Mouse (Mus musculus): Measurements from ENCODE around the gene Nploc4.

Nploc4 gene

GRCm38 (mm10) chr11:120437152-120437856 is at the start of gene Nploc4:
Gene Nploc4 (minus strand): TSS chr11:120437708.
- peak; percentile 84 for DNase-seq

- peak; percentile 90 for DNase-seq
These were observed 47.7 kb upstream of the Nploc4 start for GRCm38 (mm10) chr11:120485251-120485650.

- DNase-seq, result peak; percentile 92
These were observed 46.9 kb upstream of the Nploc4 start, which contains the start of gene Mrpl12 for GRCm38 (mm10) chr11:120484265-120484981. Gene Mrpl12 (plus strand): TSS chr11:120484613.

DNA sequence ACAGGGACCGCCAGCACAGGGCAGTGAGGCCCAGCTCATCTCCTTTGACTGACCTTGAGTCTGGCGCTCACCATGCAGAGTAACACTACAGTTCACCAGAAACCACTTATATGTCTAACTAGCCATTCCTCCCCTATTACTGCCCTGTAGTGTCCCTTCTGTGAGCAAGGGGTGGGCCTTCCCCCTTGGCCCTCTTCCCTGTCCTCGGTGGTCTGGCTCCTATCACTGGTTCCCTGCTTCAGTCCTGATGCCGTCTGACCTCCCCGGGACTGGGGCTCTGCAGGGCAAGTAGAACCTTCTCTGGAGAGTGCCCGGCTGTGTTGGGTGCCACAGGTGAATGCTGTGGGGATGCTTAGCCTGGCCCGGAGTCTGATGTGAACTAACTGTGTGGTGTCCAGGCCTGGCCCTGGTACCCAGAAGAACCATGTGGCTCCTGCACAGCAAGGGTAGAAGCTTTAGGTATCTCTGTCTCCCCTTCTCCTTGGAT is 46.0 kb upstream of the Nploc4 start:
- no peak for DNase-seq

- peak; percentile 84 for DNase-seq
These were observed 34.5 kb upstream of the Nploc4 start for GRCm38 (mm10) chr11:120472052-120472451.

- peak; percentile 33 for DNase-seq
These were observed 30.2 kb upstream of the Nploc4 start for GRCm38 (mm10) chr11:120467736-120468092.

GRCm38 (mm10) chr11:120467051-120467735 is 29.7 kb upstream of the Nploc4 start, which contains the start of gene Arl16:
Gene Arl16 (minus strand): TSS chr11:120467607.
- peak; percentile 96 for DNase-seq

GRCm38 (mm10) chr11:120465521-120465920 is 28.0 kb upstream of the Nploc4 start:
- DNase-seq, result no peak

DNA sequence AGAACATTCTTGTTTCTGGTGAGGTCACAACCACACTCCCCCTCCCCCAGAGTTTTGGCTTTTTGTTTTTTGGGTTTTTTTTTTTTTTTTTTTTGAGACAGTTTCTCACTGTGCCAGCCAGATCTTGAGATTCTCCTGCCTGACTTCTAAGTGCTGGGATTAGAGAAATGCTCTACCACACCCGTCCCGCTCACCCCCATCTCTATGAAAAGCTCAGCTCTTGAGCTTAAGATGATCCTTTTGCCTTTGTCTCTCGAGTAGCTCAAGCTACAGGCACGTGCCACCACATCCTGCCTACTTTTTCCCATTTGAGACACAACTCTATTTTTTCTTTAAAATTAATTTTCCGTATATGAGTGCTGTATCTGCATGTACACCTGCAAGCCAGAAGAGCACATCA is 26.9 kb upstream of the Nploc4 start:
- DNase-seq, result no peak

GRCm38 (mm10) chr11:120463536-120463935 is 26.0 kb upstream of the Nploc4 start:
- no peak for DNase-seq

- no peak for DNase-seq
These were observed 21.5 kb upstream of the Nploc4 start for GRCm38 (mm10) chr11:120458847-120459597.

DNA sequence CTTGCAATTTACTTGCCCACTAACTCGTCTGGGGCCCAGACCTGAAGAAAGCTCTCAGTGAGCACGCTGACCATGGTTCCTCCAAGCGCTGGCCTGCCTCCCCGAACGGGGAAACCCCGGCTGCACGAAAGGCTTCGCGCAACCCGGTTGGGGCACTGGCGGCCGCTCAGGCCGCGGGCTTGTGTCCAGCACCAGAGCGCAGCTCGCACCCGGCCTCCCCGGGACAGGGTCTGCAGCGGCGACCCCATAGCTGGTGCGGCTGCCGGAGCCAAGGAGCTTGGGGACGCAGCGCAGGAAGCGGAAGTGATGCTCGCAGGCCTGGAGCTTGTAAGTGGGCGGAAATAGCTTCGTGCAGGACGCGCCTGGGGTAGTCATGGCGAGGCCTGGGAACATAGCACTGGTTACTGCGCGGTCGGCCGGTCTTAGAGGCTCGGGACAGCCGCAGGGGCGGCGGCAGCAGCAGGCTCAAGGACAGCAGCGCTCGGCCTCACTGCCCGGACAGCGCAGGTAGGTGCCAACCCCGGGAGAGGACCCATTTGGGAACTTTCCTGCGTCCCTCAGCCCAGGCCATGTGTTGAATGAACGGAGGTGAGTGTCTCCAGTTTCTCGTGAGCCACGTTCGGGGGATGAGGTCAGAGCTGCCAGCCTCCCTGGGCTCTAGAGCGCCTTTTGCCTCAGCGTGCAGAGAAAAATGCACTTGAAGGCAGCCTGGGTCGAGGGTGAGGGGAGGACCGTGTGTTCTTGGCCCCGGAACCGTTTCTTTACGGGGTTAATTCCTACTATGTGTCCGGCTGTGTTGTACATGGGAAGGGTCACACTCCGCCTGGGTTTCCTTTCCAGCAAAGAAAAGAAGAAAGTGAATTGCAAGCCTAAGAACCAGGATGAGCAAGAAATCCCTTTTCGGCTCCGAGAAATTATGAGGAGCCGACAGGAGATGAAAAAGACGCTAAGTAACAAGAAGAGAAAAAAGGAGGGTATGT is 20.6 kb upstream of the Nploc4 start, which contains the start of the genes Oxld1 and Ccdc137:
Gene Oxld1, minus strand, starts transcription at position 297 of the 980 bp plus-strand sequence.
Gene Ccdc137, plus strand, starts transcription at position 344 of the 980 bp plus-strand sequence.
- peak; percentile 75 for DNase-seq

DNA sequence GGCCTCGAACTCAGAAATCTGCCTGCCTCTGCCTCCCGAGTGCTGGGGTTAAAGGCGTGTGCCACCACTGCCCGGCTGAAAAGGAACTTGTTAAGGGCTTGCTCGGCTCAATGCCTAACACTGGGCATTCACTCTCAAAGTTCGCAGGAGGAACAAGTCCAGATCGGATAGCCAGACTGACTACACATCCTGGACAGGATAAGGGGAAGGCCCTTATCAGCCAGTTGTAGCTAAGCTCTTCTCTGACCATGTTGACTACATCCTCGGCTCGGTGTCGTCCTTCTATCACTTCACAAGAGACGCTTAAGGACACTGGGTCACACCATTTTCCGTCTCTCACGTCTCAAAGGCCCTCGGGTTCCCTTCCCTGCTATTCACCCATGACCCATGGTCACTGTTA is 19.9 kb upstream of the Nploc4 start:
- no peak for DNase-seq

DNA sequence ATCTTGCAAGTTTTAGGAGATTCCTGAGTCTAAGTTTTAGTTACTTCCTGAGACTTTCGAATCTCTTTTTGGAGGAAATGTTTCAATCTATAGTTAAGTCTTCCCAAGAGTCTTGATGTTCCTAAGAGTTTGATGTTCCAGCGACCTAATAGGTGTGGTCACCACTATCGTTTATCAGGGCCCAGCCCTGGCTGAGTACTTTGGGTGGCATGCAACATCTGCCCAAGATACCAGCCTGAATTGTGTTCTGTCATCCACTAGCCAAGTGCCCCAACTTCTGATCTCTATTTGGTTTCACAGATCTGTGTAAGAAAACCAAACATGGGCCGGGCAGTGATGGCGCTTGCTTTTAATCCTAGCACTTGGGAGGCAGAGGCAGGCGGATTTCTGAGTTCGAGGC is 17.9 kb upstream of the Nploc4 start:
- no peak for DNase-seq

GRCm38 (mm10) chr11:120454965-120455364 is 17.5 kb upstream of the Nploc4 start:
- no peak for DNase-seq

DNA sequence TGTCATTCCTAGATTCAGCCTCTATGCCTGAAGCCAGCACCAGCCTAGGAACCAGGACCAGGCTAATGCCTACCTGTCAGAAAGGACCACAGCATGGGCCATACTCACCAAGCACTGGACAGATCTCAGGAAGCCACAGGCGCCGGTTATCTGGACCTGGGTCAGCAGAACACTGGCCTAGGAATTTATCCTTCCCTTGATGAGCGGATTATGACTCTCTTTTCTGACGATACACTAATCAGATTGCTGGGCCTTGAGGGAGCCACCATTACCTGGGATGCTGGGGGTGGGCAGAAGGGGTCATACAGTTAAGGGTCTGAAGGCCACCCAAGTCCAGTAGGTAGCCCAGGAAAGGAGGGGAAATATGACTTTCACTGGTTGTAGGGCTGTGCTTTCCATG is 15.8 kb upstream of the Nploc4 start, which contains the start of gene Pde6g:
Gene Pde6g, minus strand, starts transcription at position 195 of the 400 bp plus-strand sequence.
- DNase-seq, result no peak

- DNase-seq, result no peak
These were observed 14.7 kb upstream of the Nploc4 start for GRCm38 (mm10) chr11:120452246-120452645.

DNA sequence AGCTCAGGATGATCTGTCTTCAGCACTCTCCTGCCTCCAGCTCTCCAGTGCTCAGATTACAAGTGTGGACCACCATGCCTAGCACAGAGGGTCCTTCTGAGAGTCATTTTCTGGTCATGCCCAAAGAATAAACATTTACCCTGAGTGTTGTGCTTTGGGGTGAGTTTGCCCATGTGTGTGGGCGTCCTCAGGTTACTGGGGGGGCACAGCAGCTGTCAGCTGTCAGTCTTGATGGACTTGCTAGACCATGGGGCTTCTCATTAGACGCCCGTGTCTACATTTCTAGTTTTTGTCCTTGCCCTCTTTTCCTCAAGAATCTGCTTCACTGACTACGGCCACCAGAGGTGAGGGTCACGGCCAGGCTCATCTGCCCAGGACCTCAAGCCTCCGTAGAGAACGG is 9.7 kb upstream of the Nploc4 start:
- DNase-seq, result no peak

GRCm38 (mm10) chr11:120445475-120445874 is 8.0 kb upstream of the Nploc4 start:
- no peak for DNase-seq

GRCm38 (mm10) chr11:120444106-120444505 is 6.6 kb upstream of the Nploc4 start:
- no peak for DNase-seq

DNA sequence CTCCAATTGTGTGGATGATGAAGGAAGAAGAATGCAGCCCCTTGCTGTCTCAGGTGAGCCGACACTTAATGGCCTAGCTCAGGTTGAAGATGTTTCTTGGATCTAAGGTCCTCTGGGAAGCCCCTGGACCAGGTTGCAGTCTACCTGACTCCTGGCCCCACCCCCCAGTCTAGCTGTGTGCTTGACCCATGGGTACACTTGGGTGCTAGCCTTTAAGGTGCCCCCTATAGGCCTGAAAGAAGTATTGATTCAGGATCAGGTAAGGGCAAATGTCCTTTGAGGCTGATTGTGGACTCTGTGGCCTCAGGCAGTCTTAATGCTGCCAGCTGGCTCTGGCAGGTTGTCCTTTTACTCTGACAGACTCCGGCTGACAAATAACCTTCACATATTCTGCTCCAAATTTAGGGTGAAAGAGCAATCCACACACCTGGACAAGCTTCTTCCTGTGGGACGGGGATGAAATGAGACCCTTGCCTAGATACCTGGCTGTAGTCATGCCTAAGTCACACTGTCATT is 5.3 kb upstream of the Nploc4 start:
- no peak for DNase-seq
